Mouse (Mus musculus) limb, embryonic 13.5 days (tissue): ENCODE data around the gene Timp4. TPM values are rescaled to one million over a fixed set of nuclear protein-coding genes. Genes with fewer than 3 reads are reported as not detected.

Experiments used
- ATAC-seq: fragments of 200-750 bp; cut with Nextera tagmentation; 2 replicates; pipeline ENCODE4 v1.8.0; 2017; ENCODE audit warnings: low read depth, moderate number of reproducible peaks, moderate TSS enrichment; ENCODE audit not compliant: low FRiP score
- H3K27ac ChIP-seq: fragments of 300-500 bp; sonication (generic); 2 replicates; pipeline ENCODE4 v1.5.1; 2015; ENCODE audit warnings: inconsistent platforms, mild to moderate bottlenecking, moderate library complexity
- H3K27me3 ChIP-seq: fragments of 300-500 bp; sonication (generic); 2 replicates; pipeline ENCODE4 v1.6.1; 2015; ENCODE audit warnings: mild to moderate bottlenecking, inconsistent platforms
- H3K36me3 ChIP-seq: fragments of 300-500 bp; sonication (generic); 2 replicates; pipeline ENCODE4 v1.6.1; 2015; ENCODE audit warnings: inconsistent platforms, mild to moderate bottlenecking, moderate library complexity
- H3K4me1 ChIP-seq: fragments of 300-500 bp; sonication (generic); 2 replicates; pipeline ENCODE4 v1.6.1; 2015; ENCODE audit warnings: inconsistent platforms
- H3K4me2 ChIP-seq: fragments of 300-500 bp; sonication (generic); replicated peaks from 2 replicates; pipeline ENCODE4 v1.6.1; 2015; ENCODE audit warnings: inconsistent platforms, mild to moderate bottlenecking, moderate library complexity
- H3K4me3 ChIP-seq: fragments of 300-500 bp; sonication (generic); 2 replicates; pipeline ENCODE4 v1.5.1; 2015; ENCODE audit warnings: moderate library complexity, mild to moderate bottlenecking, inconsistent platforms
- H3K9ac ChIP-seq: fragments of 300-500 bp; sonication (generic); 2 replicates; pipeline ENCODE4 v1.6.1; 2015; ENCODE audit warnings: mild to moderate bottlenecking, inconsistent platforms
- H3K9me3 ChIP-seq: fragments of 300-500 bp; sonication (generic); 2 replicates; pipeline ENCODE4 v1.6.1; 2016; ENCODE audit warnings: inconsistent platforms
- WGBS: fragments of 180-500 bp; shearing (Covaris S2); methylation state at CpG from one replicate; pipeline ENCODE4 v1.1.7; 2015; 5-methylcytosine and 5-hydroxymethylcytosine counted together
- polyA plus RNA-seq: library from polyadenylated mRNA; unstranded; fragments of >200 nt; fragmentation: Nextera tagmentation; extraction: Ambion mirVana; gene quantifications from 2 replicates; pipeline ENCODE4 v1.2.1, GENCODE M21; 2015

Timp4 gene
- polyA plus RNA-seq, 1 experiment from 2014 or later: 0.59 TPM

DNA sequence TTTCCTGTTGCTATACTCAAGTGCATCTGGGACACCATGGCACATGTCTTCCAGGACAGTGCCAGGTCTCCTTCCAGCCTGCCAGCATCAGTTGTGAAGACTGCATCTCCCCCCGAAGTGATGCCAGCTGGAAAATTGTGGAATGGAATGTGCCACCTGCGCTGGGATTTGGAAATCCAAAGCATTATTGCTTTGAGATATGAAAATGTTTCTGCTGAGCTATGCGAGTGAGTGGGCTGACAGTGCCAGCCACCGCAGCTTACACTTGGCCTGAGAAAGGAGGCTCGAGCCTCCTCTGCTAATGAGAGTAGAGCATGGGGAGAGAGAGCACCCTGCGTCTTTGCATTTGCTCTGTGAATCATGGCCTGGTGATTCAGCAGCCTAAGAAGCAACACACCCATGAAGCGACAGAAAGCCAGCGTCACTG, 30.8 kb downstream of the Timp4 start:
- no peak for ATAC-seq
- H3K4me3 ChIP-seq: no peak overlapping the region
- no peak overlapping the region for H3K27ac ChIP-seq
- H3K9ac ChIP-seq: no peak overlapping the region
- H3K4me1 ChIP-seq: no peaks in the 10 kb centered on the region
- no peak overlapping the region for H3K4me2 ChIP-seq
- no peaks in the 10 kb centered on the region for H3K9me3 ChIP-seq
- WGBS: 82% methylated on average over 8 of the region's 8 CpGs
- no peaks in the 10 kb centered on the region for H3K27me3 ChIP-seq
- H3K36me3 ChIP-seq: no peaks in the 10 kb centered on the region

DNA sequence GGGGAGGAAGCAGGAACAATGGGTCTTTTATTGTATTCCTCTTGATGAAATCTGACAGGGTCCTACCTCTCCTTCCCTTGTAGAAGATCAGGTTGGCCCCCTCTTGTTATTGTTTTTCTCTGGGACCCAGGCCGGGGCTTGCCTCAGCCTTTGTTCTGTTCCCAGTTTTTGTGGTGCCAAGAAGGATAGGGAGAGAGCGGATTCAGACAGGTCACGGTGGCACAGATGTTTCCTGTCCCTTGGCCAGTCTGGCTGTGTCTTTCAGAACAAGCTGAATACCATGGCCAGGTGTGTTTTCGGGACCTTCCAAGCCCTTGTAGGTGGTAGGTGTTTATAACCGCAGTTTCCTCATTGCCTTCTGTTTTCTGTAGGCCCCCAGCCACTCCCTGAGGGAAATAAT, 38.9 kb downstream of the Timp4 start:
- Histone ChIP-seq H3K36me3 (no peaks in the 10 kb centered on the region), H3K4me2 (no peak overlapping the region), H3K27me3 (no peaks in the 10 kb centered on the region), H3K9me3 (no peaks in the 10 kb centered on the region), H3K9ac (no peak overlapping the region), H3K27ac (no peak overlapping the region), H3K4me3 (no peak overlapping the region), H3K4me1 (0 out of 2 replicates have a peak, but pooled peaks cover 5% of the 10 kb centered on the region)
- WGBS: 46% methylated on average over 5 of the region's 5 CpGs
- ATAC-seq: no peak

DNA sequence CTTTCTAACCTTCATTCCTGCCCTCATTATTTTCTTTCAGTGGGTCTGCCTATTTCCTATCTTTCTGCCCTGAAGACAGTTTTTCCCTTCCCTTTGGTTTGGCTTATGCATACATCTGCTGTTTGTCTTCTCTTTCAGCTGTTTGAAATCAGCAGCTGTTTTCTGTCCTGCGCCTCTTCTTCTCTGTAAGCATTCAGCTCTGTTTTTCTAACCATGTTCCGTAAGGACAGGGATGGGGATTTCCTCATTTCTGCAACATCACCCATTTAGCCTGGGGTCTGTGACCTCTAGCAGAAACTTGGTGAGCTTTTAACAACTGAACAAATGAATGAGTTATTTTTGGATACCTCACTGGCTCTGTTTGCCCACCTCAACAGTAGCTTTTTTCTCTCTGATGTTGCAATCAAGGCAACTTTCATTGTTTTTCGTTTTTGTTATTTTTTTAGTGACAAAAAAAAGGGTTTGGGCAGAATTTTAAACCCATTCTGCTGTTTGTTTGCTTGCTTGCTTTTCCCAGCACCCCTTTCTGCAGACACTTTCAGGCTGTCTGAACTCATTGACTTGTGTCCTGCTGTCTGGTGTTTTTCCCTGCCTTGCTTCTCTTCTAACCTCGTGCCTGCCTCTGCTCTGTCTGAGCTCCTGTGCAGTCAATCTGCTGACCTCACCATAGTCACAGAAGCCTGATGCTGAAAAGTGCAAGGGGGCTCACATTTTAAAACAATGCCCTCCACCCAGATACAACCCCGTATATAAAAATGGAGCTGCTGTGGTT, 39.7 kb downstream of the Timp4 start:
- no peaks in the 10 kb centered on the region for H3K27me3 ChIP-seq
- H3K4me2 ChIP-seq: no peak overlapping the region
- no peak overlapping the region for H3K4me3 ChIP-seq
- no peak overlapping the region for H3K27ac ChIP-seq
- no peaks in the 10 kb centered on the region for H3K9me3 ChIP-seq
- WGBS: 60% methylated on average over 5 of the region's 5 CpGs
- ATAC-seq: no peak
- H3K36me3 ChIP-seq: no peaks in the 10 kb centered on the region
- no peak overlapping the region for H3K9ac ChIP-seq
- H3K4me1 ChIP-seq: 0 out of 2 replicates have a peak, but pooled peaks cover 5% of the 10 kb centered on the region

DNA sequence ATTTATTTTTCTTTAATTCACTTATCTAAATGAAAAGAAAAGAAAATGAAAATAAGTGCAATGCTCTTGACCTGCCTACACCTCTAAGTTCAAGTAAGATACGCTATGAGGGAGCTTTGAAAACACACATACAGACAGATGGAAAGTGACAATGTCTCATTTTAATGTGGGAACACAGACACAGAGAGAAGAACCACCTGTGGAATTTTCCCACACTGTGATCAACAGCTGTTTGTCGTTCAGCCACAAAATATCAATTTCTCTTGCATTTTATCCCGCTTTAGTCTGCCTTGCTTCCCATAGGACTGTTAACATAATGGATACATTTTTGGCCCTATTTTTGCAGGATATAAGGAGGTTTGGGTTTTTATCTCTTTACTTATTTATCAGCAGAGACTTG, 41.2 kb downstream of the Timp4 start:
- H3K27me3 ChIP-seq: no peaks in the 10 kb centered on the region
- no peaks in the 10 kb centered on the region for H3K36me3 ChIP-seq
- no peak overlapping the region for H3K27ac ChIP-seq
- H3K4me3 ChIP-seq: no peak overlapping the region
- H3K9me3 ChIP-seq: no peaks in the 10 kb centered on the region
- H3K4me2 ChIP-seq: no peak overlapping the region
- H3K4me1 ChIP-seq: 0 out of 2 replicates have a peak, but pooled peaks cover 5% of the 10 kb centered on the region
- no peak overlapping the region for H3K9ac ChIP-seq
- 75% methylated on average over 3 of the region's 3 CpGs for WGBS
- no peak for ATAC-seq

DNA sequence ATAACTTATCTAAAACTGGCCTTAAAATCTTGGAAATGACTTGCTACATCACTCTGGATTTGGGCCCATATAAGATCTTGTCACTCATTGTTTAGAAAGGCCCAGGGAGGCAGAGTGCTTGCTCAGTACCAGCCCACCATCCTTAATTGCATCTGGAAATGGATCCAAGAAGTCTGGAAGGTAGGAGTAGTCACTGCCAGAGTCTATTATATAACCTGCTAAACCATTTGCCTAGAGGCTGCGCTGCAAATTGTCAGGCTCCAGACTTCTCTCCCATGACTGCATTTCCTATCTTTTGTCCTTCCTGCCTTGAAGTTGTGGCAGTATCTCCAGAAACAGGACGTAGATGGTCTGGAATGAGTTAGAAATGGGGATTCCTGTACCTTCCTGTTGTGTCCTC, 41.8 kb downstream of the Timp4 start:
- no peak overlapping the region for H3K9ac ChIP-seq
- no peaks in the 10 kb centered on the region for H3K27me3 ChIP-seq
- H3K4me3 ChIP-seq: no peak overlapping the region
- 63% methylated on average over 2 of the region's 2 CpGs for WGBS
- H3K4me1 ChIP-seq: 0 out of 2 replicates have a peak, but pooled peaks cover 5% of the 10 kb centered on the region
- no peaks in the 10 kb centered on the region for H3K9me3 ChIP-seq
- no peak for ATAC-seq
- H3K36me3 ChIP-seq: no peaks in the 10 kb centered on the region
- H3K4me2 ChIP-seq: no peak overlapping the region
- H3K27ac ChIP-seq: no peak overlapping the region

DNA sequence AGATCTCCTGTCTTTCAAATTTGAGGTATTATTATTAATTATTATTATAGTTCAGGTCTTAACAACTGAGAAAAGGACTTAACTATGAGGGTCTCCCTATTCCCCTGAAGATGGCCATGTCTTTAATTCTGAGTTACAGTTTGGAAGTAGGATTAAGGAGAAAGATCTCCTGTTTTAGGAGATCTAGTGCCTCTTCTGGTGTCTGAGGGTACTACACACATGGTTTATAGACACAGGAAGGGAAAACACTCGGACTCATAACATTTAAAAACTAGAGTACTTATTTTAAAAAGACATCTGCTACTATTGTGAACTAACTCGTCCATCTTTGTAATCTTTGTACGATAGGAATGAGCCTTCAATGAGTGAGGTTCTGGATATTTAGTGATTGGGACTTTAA, 49.0 kb downstream of the Timp4 start:
- H3K9ac ChIP-seq: no peak overlapping the region
- H3K4me2 ChIP-seq: no peak overlapping the region
- no peaks in the 10 kb centered on the region for H3K36me3 ChIP-seq
- WGBS: 66% methylated on average over 3 of the region's 3 CpGs
- no peak overlapping the region for H3K27ac ChIP-seq
- no peaks in the 10 kb centered on the region for H3K27me3 ChIP-seq
- no peak for ATAC-seq
- H3K9me3 ChIP-seq: no peaks in the 10 kb centered on the region
- H3K4me1 ChIP-seq: no peaks in the 10 kb centered on the region
- no peak overlapping the region for H3K4me3 ChIP-seq

DNA sequence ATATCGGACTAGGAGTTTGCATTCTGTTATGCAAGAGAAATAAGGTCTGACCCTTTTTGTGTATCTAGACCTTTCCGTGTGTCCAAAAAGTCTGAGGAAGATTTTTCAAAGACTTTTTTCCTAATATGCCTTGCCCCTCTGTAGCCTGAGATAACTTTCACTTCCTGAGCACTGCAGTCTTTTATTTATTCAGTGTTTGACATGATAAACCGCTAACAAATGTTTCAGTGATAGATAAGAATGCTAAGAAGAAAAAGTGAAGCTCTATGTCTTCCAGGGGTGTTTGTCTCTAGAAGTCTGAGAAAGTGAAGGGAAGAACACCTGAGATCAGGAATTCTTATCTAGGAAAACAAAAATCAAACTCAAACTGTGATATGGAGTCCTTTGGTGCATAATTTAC, 51.3 kb downstream of the Timp4 start:
- no peak overlapping the region for H3K4me3 ChIP-seq
- H3K27me3 ChIP-seq: no peaks in the 10 kb centered on the region
- no peak overlapping the region for H3K4me2 ChIP-seq
- no peak overlapping the region for H3K27ac ChIP-seq
- 83% methylated on average over 3 of the region's 3 CpGs for WGBS
- ATAC-seq: no peak
- no peaks in the 10 kb centered on the region for H3K4me1 ChIP-seq
- H3K9ac ChIP-seq: no peak overlapping the region
- no peaks in the 10 kb centered on the region for H3K9me3 ChIP-seq
- no peaks in the 10 kb centered on the region for H3K36me3 ChIP-seq

Other genes with a start within 250 kb of the Timp4 start
- gene Tamm41, start 214.3 kb downstream of the Timp4 start, polyA plus RNA-seq: 68.9 and 74.8 TPM in 2 replicates
- 0.79 and 1.1 TPM in 2 replicates for gene Syn2, start 117.3 kb downstream of the Timp4 start, polyA plus RNA-seq
- gene Gm17482, start 24.9 kb downstream of the Timp4 start, polyA plus RNA-seq: not detected in 2 replicates
- gene Pparg, start 108.7 kb upstream of the Timp4 start, polyA plus RNA-seq: 0.54 and 0.70 TPM in 2 replicates